Mouse (Mus musculus): ENCODE results near the gene Wipi1.

GRCm38 (mm10) chr11:109569007-109569618 is 42.7 kb downstream of the Wipi1 start:
- no peak for TF ChIP-seq POLR2A (IDR thresholded peaks at IDR 0.05; ENCODE audit: extremely low read depth, insufficient read depth, low read length)
- no peak for TF ChIP-seq CTCF (IDR thresholded peaks at IDR 0.05; ENCODE audit: low read depth, low read length)
